Mouse (Mus musculus) kidney, embryonic 16.5 days (tissue): ENCODE results near the gene Arhgef38. TPM values are rescaled to one million over a fixed set of nuclear protein-coding genes. Genes with fewer than 3 reads are reported as not detected.

Experiments used
- ATAC-seq: fragments of 200-750 bp; cut with Nextera tagmentation; 2 replicates; pipeline ENCODE4 v1.8.0; 2017; ENCODE audit warnings: moderate TSS enrichment; ENCODE audit not compliant: low FRiP score, low TSS enrichment
- H3K27ac ChIP-seq: fragments of 300-500 bp; sonication (generic); 2 replicates; pipeline ENCODE4 v1.5.1; 2014; ENCODE audit warnings: low read length
- H3K27me3 ChIP-seq: fragments of 300-500 bp; sonication (generic); 2 replicates; pipeline ENCODE4 v1.6.1; 2014; ENCODE audit warnings: low read length, control low read depth, mixed read lengths; ENCODE audit not compliant: insufficient read depth
- H3K36me3 ChIP-seq: fragments of 300-500 bp; sonication (generic); 2 replicates; pipeline ENCODE4 v1.6.1; 2014; ENCODE audit warnings: low read length, control low read depth, mixed read lengths; ENCODE audit not compliant: insufficient read depth
- H3K4me1 ChIP-seq: fragments of 300-500 bp; sonication (generic); 2 replicates; pipeline ENCODE4 v1.6.1; 2014; ENCODE audit warnings: low read length, control low read depth, mixed read lengths; ENCODE audit not compliant: insufficient read depth
- H3K4me2 ChIP-seq: fragments of 300-500 bp; sonication (generic); replicated peaks from 2 replicates; pipeline ENCODE4 v1.6.1; 2014; ENCODE audit warnings: low read depth, low read length
- H3K4me3 ChIP-seq: fragments of 300-500 bp; sonication (generic); 2 replicates; pipeline ENCODE4 v1.5.1; 2014; ENCODE audit warnings: mild to moderate bottlenecking, low read length
- H3K9ac ChIP-seq: fragments of 300-500 bp; sonication (generic); replicated peaks from 2 replicates; pipeline ENCODE4 v1.6.1; 2014; ENCODE audit warnings: low read length
- H3K9me3 ChIP-seq: fragments of 300-500 bp; sonication (generic); 2 replicates; pipeline ENCODE4 v1.6.1; 2016; ENCODE audit warnings: low read length, control low read depth
- WGBS: fragments of 180-500 bp; shearing (Covaris S2); extraction: QIAGEN DNeasy Blood & Tissue Kit; methylation state at CpG from one replicate; pipeline ENCODE4 v1.1.7; 2014; 5-methylcytosine and 5-hydroxymethylcytosine counted together
- polyA plus RNA-seq: library from polyadenylated mRNA; unstranded; fragments of >200 nt; fragmentation: Nextera tagmentation; extraction: Ambion mirVana; gene quantifications from 2 replicates; pipeline ENCODE4 v1.2.1, GENCODE M21; 2015

The Arhgef38 gene
- 6.5 and 8.2 TPM in 2 replicates for polyA plus RNA-seq

DNA sequence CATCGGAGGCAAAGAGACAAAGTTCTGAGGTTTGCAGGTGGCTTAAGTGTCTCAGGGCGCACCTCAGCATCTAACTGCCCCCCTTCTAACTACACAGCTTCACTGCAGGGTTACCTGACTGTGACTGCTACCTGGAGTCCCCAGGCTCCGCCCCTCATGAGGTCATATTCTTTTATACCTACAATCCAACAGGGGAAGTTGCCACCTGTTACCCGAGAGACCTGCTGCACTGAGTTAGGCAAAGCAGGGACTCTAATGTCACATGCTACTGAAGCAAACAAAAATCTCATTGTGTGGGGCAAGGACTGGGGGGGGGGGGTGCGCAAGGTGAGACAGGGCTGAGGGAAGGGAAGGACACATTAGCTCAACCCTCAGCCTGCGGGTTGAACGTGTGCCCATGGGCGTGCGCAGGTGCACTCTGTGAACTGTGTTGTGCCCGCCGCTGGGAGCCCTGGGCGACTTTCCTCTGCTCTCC, at the start of gene Arhgef38:
Gene Arhgef38, minus strand, starts transcription at position 129 of the 475 bp plus-strand sequence.
- Histone ChIP-seq H3K36me3 (no peaks in the 10 kb centered on the region), H3K27me3 (no peaks in the 10 kb centered on the region), H3K4me2 (peak within 1 kb of the TSS; percentile 39), H3K4me1 (peaks cover 17% of the 10 kb centered on the region), H3K9ac (peak within 1 kb of the TSS; percentile 64), H3K9me3 (no peaks in the 10 kb centered on the region), H3K27ac (peak within 1 kb of the TSS; percentile 96), H3K4me3 (peak within 1 kb of the TSS; percentile 49)
- 46% methylated on average over 11 of the region's 12 CpGs for WGBS
- peak; percentile 89 for ATAC-seq

DNA sequence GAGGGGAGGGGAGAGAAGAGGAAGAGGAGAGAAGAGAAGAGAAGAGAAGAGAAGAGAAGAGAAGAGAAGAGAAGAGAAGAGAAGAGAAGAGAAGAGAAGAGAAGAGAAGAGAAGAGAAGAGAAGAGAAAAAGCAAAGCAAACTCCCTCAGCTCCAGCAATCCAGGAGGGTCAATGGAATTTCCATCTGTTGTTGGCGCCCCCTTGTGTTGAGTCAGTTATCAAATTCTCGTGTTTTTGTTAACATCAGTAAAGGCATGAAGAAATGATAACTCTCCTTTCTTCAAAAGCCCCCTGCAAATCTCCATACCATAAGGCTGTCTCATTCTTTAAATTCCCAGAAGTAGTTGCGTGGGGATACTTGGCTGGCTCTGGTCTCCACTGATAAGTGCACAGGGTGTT, 37.1 kb upstream of the Arhgef38 start:
- Histone ChIP-seq H3K36me3 (no peaks in the 10 kb centered on the region), H3K27me3 (no peaks in the 10 kb centered on the region), H3K27ac (no peak overlapping the region), H3K9me3 (0 out of 2 replicates have a peak, but pooled peaks cover 6% of the 10 kb centered on the region), H3K4me1 (no peaks in the 10 kb centered on the region), H3K4me2 (no peak overlapping the region), H3K9ac (no peak overlapping the region), H3K4me3 (no peak overlapping the region)
- ATAC-seq, result no peak
- WGBS, result 14% methylated on average over 3 of the region's 3 CpGs

DNA sequence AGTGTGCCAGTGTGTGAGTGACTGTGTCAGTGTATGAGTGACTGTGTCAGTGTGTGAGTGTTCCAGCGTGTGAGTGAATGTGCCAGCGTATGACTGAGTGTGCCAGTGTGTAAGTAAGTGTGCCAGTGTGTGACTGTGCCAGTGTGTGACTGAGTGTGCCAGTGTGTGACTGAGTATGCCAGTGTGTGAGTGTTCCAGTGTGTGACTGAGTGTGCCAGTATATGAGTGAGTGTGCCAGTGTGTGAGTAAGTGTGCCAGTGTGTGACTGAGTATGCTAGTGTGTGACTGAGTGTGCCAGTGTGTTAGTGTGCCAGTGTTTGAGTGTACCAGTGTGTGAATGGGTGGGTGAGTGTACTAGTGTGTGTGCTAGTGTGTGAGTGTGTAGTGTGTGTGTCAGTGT, 24.1 kb upstream of the Arhgef38 start:
- Histone ChIP-seq H3K36me3 (no peaks in the 10 kb centered on the region), H3K9me3 (peaks cover 4% of the 10 kb centered on the region; the same call in 1 of the 2 replicates), H3K27me3 (no peaks in the 10 kb centered on the region), H3K4me3 (no peak overlapping the region), H3K4me1 (no peaks in the 10 kb centered on the region), H3K9ac (no peak overlapping the region), H3K27ac (no peak overlapping the region), H3K4me2 (no peak overlapping the region)
- WGBS, result 95% methylated on average over 2 of the region's 2 CpGs
- ATAC-seq, result no peak

DNA sequence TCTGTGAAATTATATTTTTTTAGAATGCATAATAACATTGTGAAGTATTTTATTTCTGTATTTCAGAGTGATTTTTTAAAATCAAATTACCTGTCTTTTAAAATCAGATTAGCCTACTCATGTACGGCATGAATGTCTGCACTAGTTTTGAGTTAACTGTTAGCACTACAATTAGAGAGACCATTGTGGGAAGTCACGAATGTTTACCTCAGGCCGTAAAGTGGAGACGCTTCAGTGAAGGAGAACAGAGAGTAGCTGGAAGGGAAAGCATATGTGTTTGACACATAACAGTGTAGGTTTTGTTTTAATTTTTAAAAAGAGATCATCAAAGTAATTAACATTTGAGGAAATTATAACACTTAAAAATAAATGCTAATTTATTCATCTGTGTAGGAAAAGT, 21.1 kb upstream of the Arhgef38 start:
- WGBS, result 41% methylated on average over 4 of the region's 4 CpGs
- H3K4me3 ChIP-seq, result no peak overlapping the region
- ATAC-seq, result 0 out of 2 replicates have a peak, but pooled peaks have one; percentile 63
- H3K4me2 ChIP-seq, result no peak overlapping the region
- no peaks in the 10 kb centered on the region for H3K4me1 ChIP-seq
- H3K9me3 ChIP-seq, result peaks cover 5% of the 10 kb centered on the region; the same call in 1 of the 2 replicates
- H3K27me3 ChIP-seq, result no peaks in the 10 kb centered on the region
- H3K36me3 ChIP-seq, result no peaks in the 10 kb centered on the region
- no peak overlapping the region for H3K27ac ChIP-seq
- no peak overlapping the region for H3K9ac ChIP-seq

DNA sequence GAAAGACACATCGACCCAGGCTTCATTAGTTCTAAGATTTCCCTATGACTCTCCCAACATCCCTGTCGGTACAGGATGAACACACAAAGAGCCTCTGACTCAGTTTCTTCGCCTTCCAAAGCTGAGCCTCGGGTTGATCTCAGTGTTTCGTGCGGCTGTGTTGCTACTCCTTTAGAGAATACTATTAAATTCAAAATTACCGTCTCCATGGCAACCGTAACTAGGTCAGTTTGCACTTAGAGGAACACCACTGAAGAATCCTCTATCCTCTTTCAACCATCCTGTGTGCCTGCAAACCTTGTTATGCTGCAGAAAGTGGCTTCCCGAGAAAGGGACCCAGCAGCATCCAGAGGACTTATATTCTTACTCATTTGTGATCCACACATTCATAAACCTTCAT, 9.3 kb upstream of the Arhgef38 start:
- 84% methylated on average over 9 of the region's 9 CpGs for WGBS
- H3K27me3 ChIP-seq, result no peaks in the 10 kb centered on the region
- H3K4me3 ChIP-seq, result no peak overlapping the region
- H3K4me2 ChIP-seq, result no peak overlapping the region
- no peaks in the 10 kb centered on the region for H3K4me1 ChIP-seq
- H3K9ac ChIP-seq, result no peak overlapping the region
- ATAC-seq, result no peak
- H3K27ac ChIP-seq, result no peak overlapping the region
- no peaks in the 10 kb centered on the region for H3K9me3 ChIP-seq
- no peaks in the 10 kb centered on the region for H3K36me3 ChIP-seq

DNA sequence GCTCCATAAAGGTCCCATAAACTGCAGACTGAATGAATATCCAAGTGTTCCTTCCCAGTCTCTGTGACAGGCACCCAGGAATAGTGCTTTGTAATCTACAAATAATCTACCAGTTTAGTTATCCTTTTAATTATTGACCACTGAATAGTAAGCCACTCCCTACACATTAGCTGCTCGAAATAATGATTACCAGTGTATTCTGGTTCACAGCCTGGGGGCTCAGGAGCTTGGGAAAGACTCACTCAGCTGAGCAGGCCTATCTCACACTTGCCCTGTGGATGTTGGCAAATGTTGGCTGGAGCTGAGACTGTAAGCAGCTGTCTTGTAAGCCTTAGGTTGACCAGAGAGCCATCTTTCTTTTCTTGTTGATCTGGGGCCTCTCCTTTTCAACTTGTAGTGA, 7.2 kb upstream of the Arhgef38 start:
- H3K4me3 ChIP-seq, result no peak overlapping the region
- H3K36me3 ChIP-seq, result no peaks in the 10 kb centered on the region
- H3K9me3 ChIP-seq, result no peaks in the 10 kb centered on the region
- peak; percentile 96 for ATAC-seq
- no peak overlapping the region for H3K9ac ChIP-seq
- no peak overlapping the region for H3K4me2 ChIP-seq
- H3K27ac ChIP-seq, result peak overlapping the region; percentile 83
- H3K4me1 ChIP-seq, result no peaks in the 10 kb centered on the region
- WGBS, result 50% methylated on average over 1 of the region's 1 CpGs
- H3K27me3 ChIP-seq, result no peaks in the 10 kb centered on the region

DNA sequence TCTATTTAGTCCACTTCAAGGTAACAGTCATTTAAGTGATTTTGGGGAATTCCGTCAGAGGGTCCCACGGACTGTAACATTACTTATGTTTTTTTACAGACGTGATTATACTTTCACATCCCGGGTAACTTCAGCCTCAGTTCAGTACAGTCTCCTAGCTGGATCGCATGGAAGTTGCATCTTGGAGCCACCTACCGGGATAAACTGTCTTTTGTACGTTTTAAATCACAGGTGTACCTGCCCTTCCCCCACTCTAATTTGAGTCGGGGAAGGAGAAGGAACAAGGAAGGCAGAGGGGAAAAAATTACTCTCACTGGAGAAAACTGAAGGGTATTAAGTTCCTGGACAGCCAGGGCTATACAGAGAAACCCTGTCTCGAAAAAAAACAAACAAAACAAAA, 756 bp downstream of the Arhgef38 start:
- Histone ChIP-seq H3K4me1 (peaks cover 20% of the 10 kb centered on the region), H3K27ac (peak overlapping the region; percentile 96), H3K36me3 (no peaks in the 10 kb centered on the region), H3K9me3 (no peaks in the 10 kb centered on the region), H3K4me3 (peak overlapping the region; percentile 49), H3K9ac (peak overlapping the region; percentile 57), H3K4me2 (peak overlapping the region; percentile 39), H3K27me3 (no peaks in the 10 kb centered on the region)
- WGBS, result 52% methylated on average over 9 of the region's 9 CpGs
- no peak for ATAC-seq

DNA sequence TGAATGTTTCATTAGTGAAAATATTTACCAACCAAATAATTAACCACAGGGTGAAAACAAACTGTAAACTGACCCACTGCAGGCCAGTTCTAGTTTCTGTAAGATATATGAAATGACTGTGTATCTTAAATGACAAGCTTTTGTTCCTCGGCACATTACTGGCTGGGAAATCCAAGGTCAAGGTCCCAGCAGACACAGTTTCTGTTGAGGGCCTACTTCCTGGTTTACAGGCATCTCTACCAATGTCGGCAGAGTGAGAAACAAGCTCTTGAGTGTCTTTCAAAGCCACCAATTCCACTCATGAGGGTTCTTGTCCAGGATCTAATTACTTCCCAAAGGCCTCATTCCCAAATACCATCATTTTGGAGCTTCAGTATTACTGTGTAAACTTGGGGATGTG, 4.3 kb downstream of the Arhgef38 start:
- peak overlapping the region; percentile 35; the same call in 1 of the 2 replicates for H3K27ac ChIP-seq
- no peak overlapping the region; the same call in 1 of the 2 replicates for H3K4me2 ChIP-seq
- no peaks in the 10 kb centered on the region for H3K9me3 ChIP-seq
- H3K4me1 ChIP-seq, result peaks cover 29% of the 10 kb centered on the region
- no peaks in the 10 kb centered on the region for H3K36me3 ChIP-seq
- H3K9ac ChIP-seq, result no peak overlapping the region
- H3K4me3 ChIP-seq, result no peak overlapping the region
- ATAC-seq, result no peak
- H3K27me3 ChIP-seq, result no peaks in the 10 kb centered on the region
- 54% methylated on average over 2 of the region's 2 CpGs for WGBS

DNA sequence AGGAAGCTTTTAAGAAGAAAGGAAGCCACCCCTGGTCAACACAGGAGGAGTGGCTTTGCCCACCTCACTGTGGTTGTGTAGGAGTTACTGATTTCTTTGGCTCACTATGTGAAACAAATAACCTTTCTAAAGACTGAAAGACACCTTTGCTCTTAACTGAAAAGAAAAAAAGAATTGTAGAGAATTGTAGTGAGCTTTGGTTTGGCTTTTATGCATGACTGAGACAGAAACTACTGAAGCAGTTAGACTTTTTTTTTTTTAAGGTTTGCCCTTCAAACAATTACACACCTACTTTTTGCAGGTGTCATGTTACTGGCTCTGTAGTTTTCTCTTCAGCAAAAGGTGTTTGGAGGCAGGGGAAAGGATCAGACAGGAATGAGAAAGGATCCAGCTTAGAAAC, 5.2 kb downstream of the Arhgef38 start:
- H3K4me1 ChIP-seq, result peaks cover 24% of the 10 kb centered on the region
- no peak overlapping the region for H3K9ac ChIP-seq
- H3K36me3 ChIP-seq, result no peaks in the 10 kb centered on the region
- ATAC-seq, result no peak
- no peak overlapping the region for H3K4me3 ChIP-seq
- no peaks in the 10 kb centered on the region for H3K9me3 ChIP-seq
- no peaks in the 10 kb centered on the region for H3K27me3 ChIP-seq
- peak overlapping the region; percentile 79 for H3K27ac ChIP-seq
- H3K4me2 ChIP-seq, result no peak overlapping the region

DNA sequence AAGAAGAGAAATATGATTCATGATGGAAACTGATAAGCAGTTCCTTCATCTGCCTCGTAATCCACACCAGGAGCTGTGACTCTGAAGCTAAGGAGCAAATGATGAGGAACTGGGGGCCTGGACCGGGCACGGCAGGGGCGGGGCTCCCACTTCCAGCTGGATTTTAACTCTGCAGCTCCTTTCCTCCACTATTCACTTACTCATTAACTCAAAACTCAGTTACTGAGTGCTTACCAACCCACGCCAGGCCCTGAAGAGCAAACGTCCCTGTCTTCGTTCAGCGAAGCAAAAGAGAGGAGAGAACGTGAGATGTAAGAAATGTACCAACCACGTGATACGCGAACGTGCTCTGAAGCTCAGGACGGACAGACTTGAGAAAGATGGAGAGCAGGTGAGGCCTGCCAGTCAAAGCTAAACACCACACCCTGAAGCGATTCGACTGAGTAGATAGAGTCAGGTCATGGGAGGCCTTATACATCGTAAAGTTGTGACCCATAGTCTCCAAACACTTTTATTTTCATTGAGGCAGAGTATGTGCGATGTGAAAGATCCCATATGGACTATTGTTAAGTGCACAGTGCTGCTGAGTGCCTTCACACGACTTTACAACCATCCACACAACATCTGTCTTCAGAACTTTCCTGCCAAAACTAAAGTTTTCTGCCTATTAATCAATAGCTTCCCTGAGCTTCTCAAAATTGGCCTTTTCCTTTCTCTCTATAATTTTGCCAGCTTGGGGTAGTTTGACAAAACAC, 7.3 kb downstream of the Arhgef38 start:
- ATAC-seq, result peak; percentile 91
- peak overlapping the region; percentile 82 for H3K27ac ChIP-seq

More for the DNA sequence above, 7.3 kb downstream of the Arhgef38 start:
- Histone ChIP-seq H3K36me3 (no peaks in the 10 kb centered on the region), H3K4me1 (peaks cover 24% of the 10 kb centered on the region), H3K9me3 (no peaks in the 10 kb centered on the region), H3K4me3 (no peak overlapping the region), H3K9ac (no peak overlapping the region), H3K27me3 (no peaks in the 10 kb centered on the region), H3K4me2 (peak overlapping the region; percentile 18; the same call in 1 of the 2 replicates)
- 53% methylated on average over 19 of the region's 19 CpGs for WGBS
